9 mouse cellular contexts compared by ENCODE assay signal in genomic region chr1:127500219-127500618, GRCm38 (mm10).
DNase-seq lines count a peak whose midpoint lies in the region; ATAC-seq lines count a peak whose summit lies in the region.
"Had no signal": no experiment of that assay in that cellular context is flagged by ENCODE, and none has a peak within 500 bp of the region (broad histone marks: within the 10 kb centered on the region; RNA-seq: fewer than 3 reads in every experiment).

No protein-coding gene starts in this region.

- WGBS in kidney, embryonic 15.5 days, result 8% methylated on average over 8 of the region's 8 CpGs
- WGBS in intestine, embryonic 15.5 days, result 10% methylated on average over 8 of the region's 8 CpGs
- 10% methylated on average over 8 of the region's 8 CpGs for WGBS in limb, embryonic 10.5 days

- no peak overlapping the region for H3K27ac ChIP-seq in kidney, embryonic 15.5 days
- no peak overlapping the region for H3K27ac ChIP-seq in intestine, embryonic 15.5 days
- H3K27ac ChIP-seq in limb, embryonic 10.5 days, result no peak overlapping the region

- no peak overlapping the region for H3K4me3 ChIP-seq in kidney, embryonic 15.5 days (replicated peaks)
- H3K4me3 ChIP-seq in intestine, embryonic 15.5 days (replicated peaks), result no peak overlapping the region
- H3K4me3 ChIP-seq in limb, embryonic 10.5 days, result no peak overlapping the region
- H3K4me3 ChIP-seq: myocyte had no signal

- no peak overlapping the region for H3K4me2 ChIP-seq in kidney, embryonic 15.5 days
- no peak overlapping the region for H3K4me2 ChIP-seq in intestine, embryonic 15.5 days (replicated peaks)

- peak; percentile 28 for DNase-seq in kidney, adult 11 months
- peak; percentile 83 for DNase-seq in cerebellum, adult 9-11 months
- DNase-seq in frontal cortex, postnatal 25 days (ENCODE audit: low spot score in 2 of 2), result peak; percentile 68 to 76
- DNase-seq in limb, embryonic 10.5 days (ENCODE audit: low spot score), result peak; percentile 89
- peak; percentile 84 for DNase-seq in neural tube, embryonic 10.5 days (ENCODE audit: extremely low spot score, low spot score)
- peak; percentile 76 to 91 for DNase-seq in spleen, postnatal 4 days (ENCODE audit: low spot score in 2 of 2)

- no peaks in the 10 kb centered on the region for H3K9me3 ChIP-seq in kidney, embryonic 15.5 days (replicated peaks)
- H3K9me3 ChIP-seq in intestine, embryonic 15.5 days, result no peaks in the 10 kb centered on the region
- H3K9me3 ChIP-seq in limb, embryonic 10.5 days (replicated peaks), result no peaks in the 10 kb centered on the region

- no peak for ATAC-seq in kidney, embryonic 15.5 days (replicated peaks; ENCODE audit: low FRiP score)
- ATAC-seq in intestine, embryonic 15.5 days, result peak; percentile 59; the same call in 1 of the 2 replicates

- no peak overlapping the region for H3K9ac ChIP-seq in kidney, embryonic 15.5 days
- no peak overlapping the region for H3K9ac ChIP-seq in intestine, embryonic 15.5 days

- H3K4me1 ChIP-seq in kidney, embryonic 15.5 days, result no peaks in the 10 kb centered on the region
- H3K4me1 ChIP-seq in intestine, embryonic 15.5 days (replicated peaks), result no peaks in the 10 kb centered on the region
- no peaks in the 10 kb centered on the region for H3K4me1 ChIP-seq in limb, embryonic 10.5 days

- peaks cover 20% of the 10 kb centered on the region; the same call in 1 of the 2 replicates for H3K27me3 ChIP-seq in kidney, embryonic 15.5 days
- no peaks in the 10 kb centered on the region for H3K27me3 ChIP-seq in intestine, embryonic 15.5 days (replicated peaks)
- H3K27me3 ChIP-seq in limb, embryonic 10.5 days (ENCODE audit: low read depth, poor library complexity, severe bottlenecking), result no peaks in the 10 kb centered on the region

- H3K36me3 ChIP-seq in kidney, embryonic 15.5 days, result no peaks in the 10 kb centered on the region
- no peaks in the 10 kb centered on the region for H3K36me3 ChIP-seq in intestine, embryonic 15.5 days
- H3K36me3 ChIP-seq in limb, embryonic 10.5 days, result no peaks in the 10 kb centered on the region

Comparison
In these comparisons a context has a peak if more than half of its experiments do, and no peak if none do; other contexts are left out.
1. DNase-seq: peak in every context shown above with its lines; median percentile 89 in limb, embryonic 10.5 days; 84 in neural tube, embryonic 10.5 days; 84 in spleen, postnatal 4 days; 83 in cerebellum, adult 9-11 months; 72 in frontal cortex, postnatal 25 days; 28 in kidney, adult 11 months.